Mouse (Mus musculus) liver, embryonic 11.5 days (tissue): ENCODE data around the gene Kdm2b. TPM values are rescaled to one million over a fixed set of nuclear protein-coding genes. Genes with fewer than 3 reads are reported as not detected.

Experiments
- ATAC-seq: fragments of 200-750 bp; cut with Nextera tagmentation; replicated peaks from 2 replicates; pipeline ENCODE4 v1.8.0; 2017; ENCODE audit warnings: moderate number of reproducible peaks, mild to moderate bottlenecking, moderate TSS enrichment, moderate library complexity; ENCODE audit not compliant: low FRiP score
- DNase-seq: peaks from one replicate; pipeline ENCODE4 v3.0.0-alpha.2; 2017; ENCODE audit warnings: low spot score
- H3K27ac ChIP-seq: fragments of 300-500 bp; sonication (generic); 2 replicates; pipeline ENCODE4 v1.5.1; 2014; ENCODE audit warnings: mild to moderate bottlenecking, low read depth, low read length, control low read depth
- H3K27me3 ChIP-seq: fragments of 300-500 bp; sonication (generic); replicated peaks from 2 replicates; pipeline ENCODE4 v1.6.1; 2014; ENCODE audit warnings: low read length, mixed read lengths; ENCODE audit not compliant: control insufficient read depth, insufficient read depth
- H3K36me3 ChIP-seq: fragments of 300-500 bp; sonication (generic); 2 replicates; pipeline ENCODE4 v1.6.1; 2014; ENCODE audit warnings: mild to moderate bottlenecking, low read length, moderate library complexity, mixed read lengths; ENCODE audit not compliant: control insufficient read depth, insufficient read depth
- H3K4me1 ChIP-seq: fragments of 300-500 bp; sonication (generic); replicated peaks from 2 replicates; pipeline ENCODE4 v1.6.1; 2014; ENCODE audit warnings: low read length, mixed read lengths; ENCODE audit not compliant: control insufficient read depth, insufficient read depth
- H3K4me2 ChIP-seq: fragments of 300-500 bp; sonication (generic); 2 replicates; pipeline ENCODE4 v1.6.1; 2014; ENCODE audit warnings: mild to moderate bottlenecking, control low read depth, moderate library complexity
- H3K4me3 ChIP-seq: fragments of 300-500 bp; sonication (generic); 2 replicates; pipeline ENCODE4 v1.5.1; 2014; ENCODE audit warnings: low read depth, low read length, control low read depth
- H3K9ac ChIP-seq: fragments of 300-500 bp; sonication (generic); 2 replicates; pipeline ENCODE4 v1.6.1; 2014; ENCODE audit warnings: low read depth, low read length, control low read depth
- H3K9me3 ChIP-seq: fragments of 300-500 bp; sonication (generic); 2 replicates; pipeline ENCODE4 v1.6.1; 2016; ENCODE audit warnings: low read length, inconsistent platforms, mixed read lengths; ENCODE audit not compliant: control insufficient read depth
- WGBS: fragments of 180-500 bp; shearing (Covaris S2); extraction: QIAGEN DNeasy Blood & Tissue Kit; methylation state at CpG from one replicate; pipeline ENCODE4 v1.1.7; 2014; 5-methylcytosine and 5-hydroxymethylcytosine counted together
- polyA plus RNA-seq: library from polyadenylated mRNA; unstranded; fragments of >200 nt; fragmentation: Nextera tagmentation; extraction: Ambion mirVana; gene quantifications from 2 replicates; pipeline ENCODE4 v1.2.1, GENCODE M21; 2014

Kdm2b gene
- polyA plus RNA-seq: 46.8 and 48.8 TPM in 2 replicates

DNA sequence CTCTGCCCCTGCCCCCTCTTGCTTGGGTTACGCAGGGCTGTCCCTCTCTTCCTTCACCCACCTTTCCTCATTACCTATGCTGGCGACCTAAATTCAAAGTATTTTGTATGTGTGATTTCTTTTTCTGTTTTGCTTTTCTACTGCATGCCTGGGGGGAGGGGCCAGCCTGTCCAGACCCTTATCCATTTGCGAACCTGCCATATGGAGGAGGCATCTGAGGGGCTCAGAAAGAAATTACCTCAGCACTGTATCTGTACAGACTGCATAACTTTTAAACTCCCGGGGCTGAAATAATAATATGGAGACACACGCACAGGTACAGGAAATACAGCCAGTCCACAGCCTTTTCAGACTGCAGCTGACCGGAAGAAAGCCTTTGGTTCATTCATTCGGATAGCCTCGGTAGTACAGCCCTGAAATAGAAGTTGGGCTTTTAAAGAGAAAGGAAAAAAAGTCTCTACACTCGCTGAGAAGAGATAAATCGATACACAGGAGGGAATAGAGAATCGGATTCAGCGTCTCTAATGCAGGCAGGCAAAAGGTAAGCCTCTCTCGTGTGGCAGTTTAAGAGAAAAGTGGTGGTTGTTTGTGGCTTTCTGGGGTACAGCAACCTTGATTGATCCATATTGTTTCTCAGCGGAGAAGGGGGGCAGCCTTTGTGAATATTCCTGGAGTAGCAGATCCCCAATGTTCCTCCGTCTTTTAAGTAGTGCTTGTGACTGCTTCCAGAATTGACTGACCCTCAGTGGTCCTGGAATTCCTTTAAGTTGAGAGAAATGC is at the start of gene Kdm2b:
TSS of gene Kdm2b (minus strand) at position 273 of the 780 bp plus-strand sequence.
- ATAC-seq: peak; percentile 45
- H3K4me2 ChIP-seq: peak within 1 kb of the TSS; percentile 99
- H3K27me3 ChIP-seq: peaks cover 3% of the 10 kb centered on the region
- no peaks in the 10 kb centered on the region for H3K9me3 ChIP-seq
- H3K36me3 ChIP-seq: no peaks in the 10 kb centered on the region
- H3K27ac ChIP-seq: peak within 1 kb of the TSS; percentile 60
- peaks cover 31% of the 10 kb centered on the region for H3K4me1 ChIP-seq
- DNase-seq: peak; percentile 47
- H3K9ac ChIP-seq: peak within 1 kb of the TSS; percentile 76
- H3K4me3 ChIP-seq: peak within 1 kb of the TSS; percentile 71
- WGBS: 4% methylated on average over 15 of the region's 15 CpGs

DNA sequence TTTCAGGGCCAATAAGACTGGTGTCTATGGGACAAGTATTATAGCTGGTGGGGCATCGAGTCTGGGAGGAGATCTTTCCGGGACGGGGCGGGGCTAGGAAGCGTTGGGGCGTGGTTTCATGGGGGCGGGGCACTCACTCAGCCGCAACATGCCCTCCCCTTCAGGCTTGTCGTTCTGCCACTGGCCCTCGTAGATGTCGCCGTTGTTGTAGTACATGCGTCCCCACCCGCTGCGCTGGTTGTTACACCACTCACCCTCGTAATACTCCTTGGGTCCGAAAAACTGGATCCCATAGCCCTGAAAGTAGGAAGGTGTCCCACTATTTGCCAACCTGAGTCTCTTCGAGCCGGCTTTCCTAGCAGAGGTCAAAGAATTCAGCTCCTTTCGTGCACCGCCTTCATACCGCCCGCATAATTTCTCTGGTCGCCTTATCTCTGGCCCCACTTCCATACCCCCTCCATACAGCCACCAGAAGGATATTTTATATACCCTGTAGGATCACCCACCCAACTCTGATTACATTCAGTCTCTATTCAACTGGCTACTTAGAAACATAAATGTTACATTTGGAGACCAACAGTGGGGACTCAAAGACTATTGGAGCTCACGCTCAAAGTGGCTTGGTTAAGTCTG is 49.6 kb upstream of the Kdm2b start:
- no peaks in the 10 kb centered on the region for H3K36me3 ChIP-seq
- H3K27me3 ChIP-seq: no peaks in the 10 kb centered on the region
- H3K9ac ChIP-seq: peak overlapping the region; percentile 58
- ATAC-seq (peak; percentile 89), DNase-seq (peak; percentile 90)
- peaks cover 11% of the 10 kb centered on the region for H3K4me1 ChIP-seq
- peak overlapping the region; percentile 49 for H3K4me3 ChIP-seq
- H3K9me3 ChIP-seq: no peaks in the 10 kb centered on the region
- 3% methylated on average over 25 of the region's 25 CpGs for whole genome bisulfite sequencing
- H3K27ac ChIP-seq: peak overlapping the region; percentile 73
- H3K4me2 ChIP-seq: peak overlapping the region; percentile 80

DNA sequence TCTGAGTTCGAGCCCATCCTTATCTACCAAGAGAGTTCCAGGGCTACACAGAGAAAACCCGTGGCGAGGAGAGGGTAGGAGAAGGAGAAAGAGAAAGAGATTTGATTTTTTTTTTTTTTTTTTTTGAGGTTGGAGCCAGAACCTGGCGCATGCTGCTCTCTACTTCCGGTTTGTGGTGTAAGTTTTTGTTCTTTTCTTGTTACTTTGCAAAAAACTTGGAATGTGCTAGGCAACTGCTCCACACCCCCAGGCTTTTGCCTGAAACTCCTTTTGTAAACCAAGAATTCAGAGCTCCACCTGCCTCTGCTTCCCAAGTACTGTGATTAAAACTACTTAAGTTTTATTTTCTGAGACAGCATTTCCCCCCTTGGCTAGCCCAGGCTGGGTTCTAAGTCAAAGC is 48.5 kb upstream of the Kdm2b start:
- H3K4me2 ChIP-seq: no peak overlapping the region
- peaks cover 11% of the 10 kb centered on the region for H3K4me1 ChIP-seq
- ATAC-seq (no peak), DNase-seq (no peak)
- H3K36me3 ChIP-seq: no peaks in the 10 kb centered on the region
- no peaks in the 10 kb centered on the region for H3K9me3 ChIP-seq
- no peak overlapping the region for H3K27ac ChIP-seq
- H3K9ac ChIP-seq: no peak overlapping the region
- WGBS: 77% methylated on average over 5 of the region's 5 CpGs
- H3K27me3 ChIP-seq: no peaks in the 10 kb centered on the region
- no peak overlapping the region for H3K4me3 ChIP-seq

DNA sequence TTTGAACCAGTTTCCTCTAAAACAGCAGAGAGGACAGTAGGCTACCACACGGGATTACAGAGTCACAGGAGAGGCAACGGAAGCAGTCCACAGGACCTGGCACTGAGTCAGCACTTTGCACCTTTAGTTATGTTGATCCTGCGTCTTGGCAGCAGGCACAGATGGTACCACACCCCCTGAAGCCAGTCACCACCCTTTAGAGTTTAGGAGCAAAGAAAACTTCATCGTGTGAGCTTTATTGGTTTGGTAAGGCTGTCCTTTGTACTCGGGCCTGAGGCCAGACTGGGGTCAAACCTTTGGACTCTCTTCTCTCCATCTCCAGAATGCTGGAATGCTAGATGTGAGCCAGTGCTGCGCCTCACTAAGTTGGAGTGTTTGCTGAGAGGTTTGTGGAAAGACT is 45.9 kb upstream of the Kdm2b start:
- 33% methylated on average over 6 of the region's 6 CpGs for WGBS
- Histone ChIP-seq H3K4me1 (peaks cover 11% of the 10 kb centered on the region), H3K9me3 (no peaks in the 10 kb centered on the region), H3K4me3 (no peak overlapping the region), H3K36me3 (no peaks in the 10 kb centered on the region), H3K27me3 (no peaks in the 10 kb centered on the region), H3K9ac (no peak overlapping the region; the same call in 1 of the 2 replicates), H3K4me2 (no peak overlapping the region), H3K27ac (0 out of 2 replicates have a peak overlapping the region, but pooled peaks have one; percentile 28)
- DNase-seq: no peak
- no peak for ATAC-seq

DNA sequence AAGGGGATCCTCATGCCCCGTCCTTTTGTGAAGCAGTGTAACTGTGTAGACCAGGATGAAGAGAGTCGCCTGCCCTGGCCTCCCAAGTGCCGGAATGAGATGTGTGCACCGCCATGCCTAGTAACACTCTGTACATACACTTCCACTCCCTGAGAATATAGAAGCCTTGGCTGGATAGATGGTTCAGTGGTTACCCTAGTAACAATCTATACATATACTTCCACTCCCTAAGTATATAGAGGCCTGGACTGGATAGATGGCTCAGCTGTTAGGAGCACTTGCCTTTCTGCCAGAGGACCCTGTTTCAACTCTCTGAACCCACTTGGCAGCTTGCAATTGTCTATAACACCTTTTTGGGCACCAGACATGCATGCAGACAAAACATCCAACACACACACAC is 45.5 kb upstream of the Kdm2b start:
- Histone ChIP-seq H3K27ac (no peak overlapping the region), H3K27me3 (no peaks in the 10 kb centered on the region), H3K9me3 (no peaks in the 10 kb centered on the region), H3K4me2 (no peak overlapping the region), H3K9ac (peak overlapping the region; percentile 2; the same call in 1 of the 2 replicates), H3K4me1 (peaks cover 11% of the 10 kb centered on the region), H3K36me3 (no peaks in the 10 kb centered on the region; the same call in 1 of the 2 replicates), H3K4me3 (no peak overlapping the region)
- ATAC-seq (no peak), DNase-seq (no peak)
- 92% methylated on average over 4 of the region's 4 CpGs for WGBS

DNA sequence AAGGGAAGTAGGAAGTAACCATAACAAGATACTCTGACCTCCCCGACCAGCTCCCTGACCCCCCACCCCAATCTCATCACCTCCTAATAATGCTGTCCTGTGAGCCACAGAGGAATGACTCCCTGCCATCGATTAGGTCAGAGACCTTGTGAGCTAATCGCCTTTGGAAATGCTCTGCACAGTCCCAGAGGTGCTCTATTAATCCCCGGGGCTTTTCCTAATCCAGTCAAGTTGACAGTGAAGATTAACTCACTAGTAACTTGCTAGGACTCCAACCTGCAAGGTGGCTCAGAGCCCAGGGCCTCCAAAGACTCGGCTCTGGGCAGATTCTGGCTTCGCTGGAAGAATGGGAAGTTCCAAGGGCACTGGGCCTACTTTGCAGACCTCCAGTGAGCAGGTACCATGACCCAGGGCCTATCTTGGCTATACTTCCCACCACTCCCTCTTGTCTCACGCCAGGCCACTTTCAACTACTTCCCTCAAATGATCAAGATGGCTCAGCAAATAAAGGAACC is 44.1 kb upstream of the Kdm2b start:
- no peaks in the 10 kb centered on the region for H3K9me3 ChIP-seq
- H3K4me2 ChIP-seq: no peak overlapping the region
- no peak overlapping the region for H3K4me3 ChIP-seq
- H3K36me3 ChIP-seq: peaks cover 5% of the 10 kb centered on the region; the same call in 1 of the 2 replicates
- no peak overlapping the region for H3K9ac ChIP-seq
- H3K4me1 ChIP-seq: peaks cover 6% of the 10 kb centered on the region
- DNase-seq (no peak), ATAC-seq (no peak)
- H3K27me3 ChIP-seq: no peaks in the 10 kb centered on the region
- WGBS: 71% methylated on average over 7 of the region's 7 CpGs
- H3K27ac ChIP-seq: no peak overlapping the region

DNA sequence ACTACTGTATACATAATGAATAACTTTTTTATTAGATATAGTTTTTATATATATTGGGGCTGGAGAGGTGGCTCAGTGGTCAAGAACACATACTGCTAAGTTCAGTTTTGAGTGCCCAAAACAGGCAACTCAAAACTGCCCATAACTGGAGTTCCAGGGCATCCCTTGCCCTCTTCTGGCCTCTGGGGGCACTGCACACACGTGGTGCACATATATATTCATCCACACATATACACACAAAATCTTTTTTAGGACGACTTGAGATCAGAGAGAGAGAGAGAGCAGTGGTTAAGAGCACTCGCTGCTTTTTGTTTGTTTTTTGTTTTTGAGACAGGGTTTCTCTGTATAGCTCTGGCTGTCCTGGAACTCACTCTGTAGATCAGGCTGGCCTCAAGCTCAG is 41.7 kb upstream of the Kdm2b start:
- peaks cover 5% of the 10 kb centered on the region; the same call in 1 of the 2 replicates for H3K36me3 ChIP-seq
- H3K4me3 ChIP-seq: no peak overlapping the region
- 81% methylated on average over 3 of the region's 3 CpGs for WGBS
- ATAC-seq (no peak), DNase-seq (no peak)
- no peak overlapping the region for H3K27ac ChIP-seq
- no peak overlapping the region for H3K9ac ChIP-seq
- H3K4me2 ChIP-seq: no peak overlapping the region
- no peaks in the 10 kb centered on the region for H3K27me3 ChIP-seq
- H3K9me3 ChIP-seq: no peaks in the 10 kb centered on the region
- H3K4me1 ChIP-seq: peaks cover 7% of the 10 kb centered on the region

DNA sequence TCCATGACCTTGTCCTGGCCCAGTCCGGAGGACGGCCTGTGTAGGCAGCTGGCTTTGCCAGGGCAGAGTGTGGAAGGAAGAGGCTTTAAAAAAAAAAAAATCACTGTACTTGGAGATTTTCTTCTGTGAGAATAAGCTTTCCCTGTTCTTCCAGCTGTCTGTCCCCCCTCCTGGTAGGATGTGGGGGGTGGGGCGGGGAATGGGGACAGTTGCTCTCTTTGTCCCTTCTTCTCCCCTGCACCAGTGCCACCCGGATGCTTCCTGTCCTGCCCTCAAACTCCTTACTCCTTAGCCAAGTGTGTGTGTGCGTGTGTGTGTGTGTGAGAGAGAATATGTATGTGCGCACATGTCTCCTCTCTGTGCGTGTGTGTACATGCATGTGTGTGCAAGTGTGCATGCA is 40.1 kb upstream of the Kdm2b start:
- Histone ChIP-seq H3K27ac (no peak overlapping the region), H3K4me2 (no peak overlapping the region), H3K4me1 (peaks cover 4% of the 10 kb centered on the region), H3K9ac (no peak overlapping the region), H3K4me3 (no peak overlapping the region), H3K9me3 (no peaks in the 10 kb centered on the region), H3K27me3 (no peaks in the 10 kb centered on the region), H3K36me3 (peaks cover 5% of the 10 kb centered on the region; the same call in 1 of the 2 replicates)
- ATAC-seq (no peak), DNase-seq (no peak)
- whole genome bisulfite sequencing: 86% methylated on average over 7 of the region's 7 CpGs
